Mouse (Mus musculus) cerebellum, postnatal 10 days (tissue): ENCODE data around the gene Nsmce1.
"Not testable (repeated sequence)": the region's sequence is repeated elsewhere in the genome, so short reads cannot be mapped to it uniquely, and the experiment has no call there.

Experiments used
- DNase-seq, 2 experiments: peaks; one replicate each; pipeline ENCODE4 v3.0.0; 2021; ENCODE audit warnings: mixed read lengths in 2 of 2

The Nsmce1 gene

GRCm38 (mm10) chr7:125433874-125434273 is 57.5 kb downstream of the Nsmce1 start:
- no peak for DNase-seq

DNA sequence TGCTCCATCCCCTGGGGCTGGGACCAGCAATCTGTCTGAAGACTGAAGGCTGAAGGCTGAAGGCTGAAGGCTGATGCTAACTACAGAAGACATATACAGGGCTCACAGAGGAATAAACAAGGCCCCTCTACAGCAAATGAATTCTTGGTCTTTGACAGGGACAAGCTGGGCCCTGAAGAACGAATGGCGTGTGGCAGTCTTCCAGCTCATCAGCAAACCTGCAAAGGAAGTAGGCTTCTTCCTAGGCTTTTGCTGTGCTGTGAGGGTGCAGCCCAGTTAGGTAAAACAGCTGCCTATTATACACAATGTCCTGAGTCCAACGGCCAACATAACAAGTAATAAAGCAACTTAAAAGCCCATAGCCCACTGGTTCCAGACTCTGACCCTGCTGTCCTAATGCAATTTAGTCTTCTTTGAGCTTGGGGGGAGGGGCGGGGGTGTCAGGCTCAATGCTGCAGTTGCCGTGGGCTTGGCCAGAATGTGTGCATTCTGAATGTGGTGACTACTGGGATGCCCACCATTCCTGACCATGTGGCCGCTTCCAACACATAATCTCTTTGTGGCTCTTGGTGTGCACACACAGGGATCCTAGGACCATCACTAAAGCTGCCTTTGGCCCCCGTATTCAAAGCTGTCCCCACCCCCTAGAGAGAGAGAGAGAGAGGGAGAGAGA is 61.1 kb downstream of the Nsmce1 start:
- peak; percentile 50 to 65 for DNase-seq

GRCm38 (mm10) chr7:125428816-125429500 is 62.4 kb downstream of the Nsmce1 start:
- DNase-seq: not testable (repeated sequence)

DNA sequence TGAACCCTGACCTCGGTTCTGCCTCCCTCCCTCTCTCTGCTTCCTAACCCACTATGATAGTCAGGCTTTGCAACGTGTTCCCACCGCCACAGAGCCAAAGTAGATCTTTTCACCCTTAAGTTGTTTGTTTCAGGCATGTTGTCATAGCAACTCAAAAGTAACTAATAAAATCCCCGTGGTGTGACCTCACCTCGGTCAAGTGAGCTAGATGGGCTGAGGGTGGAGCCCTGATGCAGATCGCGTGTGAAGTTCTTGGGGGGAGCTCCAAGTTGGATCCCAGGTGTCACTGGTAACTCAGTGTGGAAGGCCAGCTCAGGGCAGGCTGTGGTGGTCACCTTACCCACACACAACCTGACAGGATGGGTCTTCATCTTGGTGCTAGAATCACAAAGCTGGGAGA is 63.0 kb downstream of the Nsmce1 start:
- no peak for DNase-seq

DNA sequence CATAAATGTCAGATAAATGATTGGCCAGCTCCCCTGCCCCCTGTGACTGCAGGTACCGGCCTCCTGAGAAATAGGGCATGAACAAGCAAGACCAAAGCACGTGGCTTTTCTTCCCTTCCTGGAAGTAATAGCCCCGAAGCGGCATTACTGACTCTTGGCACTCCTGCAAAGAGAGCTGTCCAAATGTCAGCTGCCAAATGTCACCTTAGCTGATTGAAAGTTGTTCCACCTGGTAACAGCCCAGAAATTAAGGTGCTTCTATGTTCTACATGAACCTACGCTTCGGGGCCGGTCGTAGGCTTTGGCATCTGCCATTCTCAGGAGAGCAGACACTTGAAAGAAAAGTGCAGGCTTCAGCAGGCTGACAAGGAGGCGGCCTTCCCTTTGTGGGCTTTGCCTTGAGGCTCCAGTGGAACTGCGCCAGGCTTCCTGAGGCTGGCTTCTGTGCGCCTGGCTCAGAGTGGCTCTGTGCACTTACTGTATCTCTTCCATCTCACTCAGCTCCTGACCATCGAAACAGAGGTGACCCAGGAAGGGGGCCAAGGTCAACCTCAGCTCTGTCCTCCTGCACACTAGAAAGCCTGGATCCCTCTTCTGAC is 63.8 kb downstream of the Nsmce1 start:
- peak; percentile 93 to 94 for DNase-seq

GRCm38 (mm10) chr7:125423056-125423455 is 68.3 kb downstream of the Nsmce1 start:
- no peak for DNase-seq

DNA sequence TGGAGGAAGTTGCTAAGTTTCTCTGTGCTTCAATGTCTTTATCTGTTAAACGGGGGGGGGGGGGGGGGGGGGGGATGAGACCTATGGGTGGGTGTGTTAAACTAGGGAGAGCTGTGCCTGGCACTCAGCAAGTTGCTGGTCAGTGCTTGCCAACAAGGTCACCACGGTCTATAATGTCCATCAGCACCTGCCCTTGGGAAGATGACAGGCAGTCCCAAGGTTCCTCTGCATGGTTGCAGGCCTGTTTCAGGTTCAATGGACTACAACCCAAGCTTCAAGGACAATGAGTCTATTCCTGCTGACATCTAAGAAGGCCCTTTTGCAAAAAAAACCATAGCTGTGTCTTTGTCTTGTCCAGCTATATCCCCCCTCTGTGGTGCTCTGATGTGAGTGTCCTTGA is 69.5 kb downstream of the Nsmce1 start:
- no peak for DNase-seq

DNA sequence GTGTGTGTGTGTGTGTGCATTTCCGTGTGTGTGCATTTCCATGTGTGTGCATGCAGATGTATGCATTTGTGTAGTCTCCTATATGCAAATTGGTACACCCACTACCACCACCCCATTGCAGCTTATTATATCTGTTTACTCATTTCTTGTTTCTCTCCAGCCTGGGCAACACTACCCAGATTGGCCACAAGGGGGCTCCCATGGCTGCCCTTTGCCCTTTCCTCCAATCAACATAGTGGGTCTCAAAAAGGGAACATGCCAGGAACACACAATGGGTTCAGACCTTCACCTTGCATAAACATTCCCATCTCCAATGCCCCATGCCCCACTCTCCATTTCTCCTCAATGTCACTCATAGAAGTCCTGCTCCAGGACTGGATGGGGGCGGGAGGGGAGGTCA is 71.2 kb downstream of the Nsmce1 start:
- peak; percentile 70 to 74 for DNase-seq

GRCm38 (mm10) chr7:125418413-125418812 is 73.0 kb downstream of the Nsmce1 start:
- DNase-seq: no peak
